Comparison of ENCODE assay signal across 30 mouse cellular contexts in the genomic region with DNA sequence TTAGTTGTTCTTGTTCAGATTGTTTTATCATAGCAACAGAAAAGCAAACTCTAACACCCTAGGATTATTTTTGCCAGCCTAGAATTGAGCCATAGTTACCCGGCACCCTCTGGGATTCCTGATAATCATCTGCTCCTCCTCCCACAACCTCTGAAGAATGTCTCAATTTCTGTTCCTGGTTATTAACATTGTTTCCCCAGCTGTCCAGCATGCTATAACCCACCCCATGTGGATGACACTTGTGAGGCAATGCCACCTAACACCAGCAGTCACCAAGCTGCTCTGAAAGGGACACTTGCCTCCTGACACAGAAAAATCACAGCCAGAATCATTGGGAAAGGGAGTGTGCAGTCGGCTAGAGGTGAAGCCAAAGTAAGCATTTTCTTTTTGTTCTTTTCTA.
DNase-seq lines count a peak whose midpoint lies in the region; ATAC-seq lines count a peak whose summit lies in the region.
"Had no signal": no experiment of that assay in that cellular context is flagged by ENCODE, and none has a peak within 500 bp of the region (broad histone marks: within the 10 kb centered on the region; RNA-seq: fewer than 3 reads in every experiment).

No protein-coding gene starts in this region.

- 82% methylated on average over 2 of the region's 2 CpGs for WGBS in forebrain, embryonic 15.5 days

- H3K36me3 ChIP-seq in forebrain, embryonic 15.5 days: no peaks in the 10 kb centered on the region
- H3K36me3 ChIP-seq: embryonic facial prominence, embryonic 10.5 days; embryonic facial prominence, embryonic 13.5 days; forebrain, embryonic 10.5 days; heart, embryonic 10.5 days; heart, embryonic 13.5 days had no signal

- H3K27me3 ChIP-seq in forebrain, embryonic 15.5 days: no peaks in the 10 kb centered on the region
- H3K27me3 ChIP-seq: embryonic facial prominence, embryonic 13.5 days; forebrain, embryonic 13.5 days; heart, embryonic 13.5 days had no signal

- H3K4me1 ChIP-seq in forebrain, embryonic 15.5 days: no peaks in the 10 kb centered on the region
- H3K4me1 ChIP-seq: embryonic facial prominence, embryonic 10.5 days; forebrain, embryonic 10.5 days; forebrain, embryonic 13.5 days; heart, embryonic 10.5 days; heart, embryonic 13.5 days had no signal

- no peaks in the 10 kb centered on the region for H3K9me3 ChIP-seq in forebrain, embryonic 15.5 days
- H3K9me3 ChIP-seq: embryonic facial prominence, embryonic 10.5 days; embryonic facial prominence, embryonic 13.5 days; forebrain, embryonic 10.5 days; forebrain, embryonic 13.5 days; heart, embryonic 10.5 days; heart, embryonic 13.5 days had no signal

- H3K9ac ChIP-seq in forebrain, embryonic 15.5 days (replicated peaks): no peak overlapping the region
- H3K9ac ChIP-seq: embryonic facial prominence, embryonic 13.5 days; forebrain, embryonic 13.5 days; forebrain, postnatal 0 days; heart, embryonic 13.5 days; hindbrain, embryonic 14.5 days had no signal

- no peak overlapping the region for H3K4me2 ChIP-seq in forebrain, embryonic 15.5 days (replicated peaks)
- H3K4me2 ChIP-seq: embryonic facial prominence, embryonic 13.5 days; forebrain, embryonic 13.5 days; heart, embryonic 13.5 days; hindbrain, embryonic 14.5 days had no signal

- H3K4me3 ChIP-seq in forebrain, embryonic 15.5 days: no peak overlapping the region
- H3K4me3 ChIP-seq: embryonic facial prominence, embryonic 10.5 days; embryonic facial prominence, embryonic 13.5 days; erythroblast, embryonic 14.5 days; forebrain, embryonic 10.5 days; forebrain, embryonic 13.5 days; heart, adult 2 months; heart, embryonic 10.5 days; heart, embryonic 13.5 days had no signal

- H3K27ac ChIP-seq in forebrain, embryonic 15.5 days (replicated peaks): no peak overlapping the region
- H3K27ac ChIP-seq: embryonic facial prominence, embryonic 10.5 days; embryonic facial prominence, embryonic 13.5 days; forebrain, embryonic 10.5 days; forebrain, embryonic 13.5 days; heart, adult 2 months; heart, embryonic 10.5 days; heart, embryonic 13.5 days; hindbrain, embryonic 14.5 days; hindbrain, postnatal 0 days had no signal

- ATAC-seq in forebrain, embryonic 15.5 days (replicated peaks): no peak
- ATAC-seq: CD4-positive, CD25-positive, alpha-beta regulatory T cell, adult 4 months; forebrain, embryonic 13.5 days; forebrain, postnatal 0 days; hindbrain, postnatal 0 days; inflammation-experienced regulatory T-cells, adult 6 months; intestine, embryonic 16.5 days had no signal

- DNase-seq in adrenal gland, postnatal 14 days: peak; percentile 10
- DNase-seq in adrenal gland, adult 2 months: no peak
- DNase-seq in adipocyte (ENCODE audit: low spot score): peak; percentile 78
- peak; percentile 56 for DNase-seq in gonadal fat pad, adult 2 months (ENCODE audit: low read depth)
- no peak for DNase-seq in thymus, postnatal 14 days
- no peak for DNase-seq in frontal cortex, postnatal 25 days (ENCODE audit: low spot score in 2 of 2)
- DNase-seq: B cell, adult 2 months; cerebellum, adult 11-12 months; cerebellum, adult 8-10 months; cerebellum, postnatal 10 days; cerebellum, postnatal 36 days; embryo, embryonic 11 days; forebrain, postnatal 0 days; gastrocnemius, postnatal 25 days; heart, adult 2 months; heart, postnatal 14 days; heart, postnatal 4 days had no signal

Comparison
In these comparisons a context has a peak if more than half of its experiments do, and no peak if none do; other contexts are left out.
1. DNase-seq: peak in adrenal gland, postnatal 14 days (single experiment), adipocyte (single experiment) and gonadal fat pad, adult 2 months (single experiment); none in adrenal gland, adult 2 months (single experiment), thymus, postnatal 14 days (single experiment) and frontal cortex, postnatal 25 days (0 of 2).